Mouse (Mus musculus) CH12F3 (cell line): ENCODE data around the gene Ddx20.
"Not testable (repeated sequence)": the region's sequence is repeated elsewhere in the genome, so short reads cannot be mapped to it uniquely, and the experiment has no call there.

Source experiments
- in situ Hi-C: fragments of 300-500 bp; cut with MboI; formaldehyde crosslinking; loops from 2 replicates; pipeline ENCODE4 v1.14.3; 2020; ENCODE audit warnings: low sequenced_read_pairs

The Ddx20 gene

GRCm38 (mm10) chr3:105705561-105705960 lies 18.2 kb upstream of the Ddx20 start:
- in situ Hi-C loops = no loop called here

GRCm38 (mm10) chr3:105705061-105705549 lies 17.7 kb upstream of the Ddx20 start:
- in situ Hi-C loops = no loop called here

GRCm38 (mm10) chr3:105704031-105705008 lies 16.9 kb upstream of the Ddx20 start, which contains the start of gene Inka2:
Gene Inka2 (plus strand): TSS chr3:105704599.
- in situ Hi-C loops = no loop called here

- in situ Hi-C loops = no loop called here
Observed at GRCm38 (mm10) chr3:105703571-105703970, 16.2 kb upstream of the Ddx20 start.

- in situ Hi-C loops = no loop called here
Observed at GRCm38 (mm10) chr3:105701399-105701798, 14.0 kb upstream of the Ddx20 start.

- in situ Hi-C loops = not testable (repeated sequence)
Observed at GRCm38 (mm10) chr3:105700786-105701185, 13.4 kb upstream of the Ddx20 start.

- in situ Hi-C loops = no loop called here
Observed at GRCm38 (mm10) chr3:105699241-105699933, 12.0 kb upstream of the Ddx20 start.

GRCm38 (mm10) chr3:105698311-105698710 lies 10.9 kb upstream of the Ddx20 start:
- in situ Hi-C loops = no loop called here

GRCm38 (mm10) chr3:105697148-105697441 lies 9.7 kb upstream of the Ddx20 start:
- in situ Hi-C loops = no loop called here

- in situ Hi-C loops = no loop called here
Observed at GRCm38 (mm10) chr3:105696387-105697147, 9.2 kb upstream of the Ddx20 start.

GRCm38 (mm10) chr3:105695476-105696386 lies 8.4 kb upstream of the Ddx20 start:
- in situ Hi-C loops = no loop called here

GRCm38 (mm10) chr3:105693327-105694080 lies 6.1 kb upstream of the Ddx20 start:
- in situ Hi-C loops = no loop called here

- in situ Hi-C loops = loop anchor here (5.0 kb wide), 1 partner anchor 209 kb away; no protein-coding TSS in a partner anchor
Observed at GRCm38 (mm10) chr3:105688536-105688935, 1.2 kb upstream of the Ddx20 start.

GRCm38 (mm10) chr3:105686394-105687323 lies 715 bp downstream of the Ddx20 start:
- in situ Hi-C loops = loop anchor here (5.0 kb wide), 1 partner anchor 211 kb away; no protein-coding TSS in a partner anchor

GRCm38 (mm10) chr3:105680346-105680745 lies 7.0 kb downstream of the Ddx20 start:
- in situ Hi-C loops = no loop called here

GRCm38 (mm10) chr3:105675932-105676331 lies 11.4 kb downstream of the Ddx20 start:
- in situ Hi-C loops = no loop called here

GRCm38 (mm10) chr3:105674595-105675218 lies 12.7 kb downstream of the Ddx20 start:
- in situ Hi-C loops = loop anchor here (25.0 kb wide), 1 partner anchor 763 kb away; no protein-coding TSS in a partner anchor
